Mouse (Mus musculus): ENCODE results near the gene Psmb9.
"Not testable (repeated sequence)": the region's sequence is repeated elsewhere in the genome, so short reads cannot be mapped to it uniquely, and the experiment has no call there.

DNA sequence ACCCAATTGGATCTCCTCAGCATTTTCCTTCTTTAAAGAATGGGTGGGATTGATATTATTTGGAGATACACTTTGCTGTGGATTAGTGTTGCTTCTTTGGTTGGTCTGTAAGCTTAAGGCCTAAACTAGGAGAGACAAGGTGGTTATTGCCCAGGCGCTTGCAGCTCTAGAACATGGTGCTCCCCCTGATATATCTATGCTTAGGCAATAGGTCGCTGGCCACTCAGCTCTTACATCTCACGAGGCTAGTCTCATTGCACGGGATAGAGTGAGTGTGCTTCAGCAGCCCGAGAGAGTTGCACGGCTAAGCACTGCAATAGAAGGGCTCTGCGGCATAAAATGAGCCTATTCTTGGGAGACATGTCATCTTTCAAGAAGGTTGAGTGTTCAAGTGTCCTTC lies 44.5 kb upstream of the Psmb9 start:
- TF ChIP-seq CTCF, EP300 (IDR thresholded peaks at IDR 0.05; ENCODE audit: low read depth): not testable (repeated sequence)
